Mouse (Mus musculus): Measurements from ENCODE around the gene Hfe2. TPM values are rescaled to one million over a fixed set of nuclear protein-coding genes. Genes with fewer than 3 reads are reported as not detected.

Gene Hfe2
- polyA plus RNA-seq, 1 experiment from 2014 or later, result 1.3 TPM

DNA sequence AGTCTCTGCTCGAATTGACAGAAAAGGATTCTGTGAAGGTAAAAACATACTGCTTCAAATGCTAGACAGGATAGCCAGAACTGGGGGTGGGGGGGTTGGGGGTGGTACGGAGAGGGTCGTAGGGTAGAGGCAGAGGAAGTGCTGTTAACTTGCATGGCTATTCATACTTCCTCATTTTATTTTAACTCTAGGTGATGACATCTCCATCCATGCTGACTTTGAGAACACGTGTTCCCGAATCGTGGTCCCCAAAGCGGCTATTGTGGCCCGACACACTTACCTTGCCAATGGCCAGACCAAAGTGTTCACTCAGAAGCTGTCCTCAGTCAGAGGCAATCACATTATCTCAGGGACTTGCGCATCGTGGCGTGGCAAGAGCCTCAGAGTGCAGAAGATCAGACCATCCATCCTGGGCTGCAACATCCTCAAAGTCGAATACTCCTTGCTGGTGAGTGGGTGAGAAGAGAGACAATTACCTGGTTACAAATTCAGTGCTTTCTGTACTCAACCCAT lies 34.5 kb downstream of the Hfe2 start:
- no peaks in the 10 kb centered on the region for H3K27me3 ChIP-seq
- H3K4me2 ChIP-seq, result peak overlapping the region; percentile 86
- peaks cover 24% of the 10 kb centered on the region for H3K36me3 ChIP-seq
- ATAC-seq (ENCODE audit: low read depth), result no peak
- peak overlapping the region; percentile 74 for H3K4me3 ChIP-seq (replicated peaks)
- 19% methylated on average over 12 of the region's 12 CpGs for WGBS (ENCODE audit: insufficient replicate concordance)
- peak overlapping the region; percentile 87 for H3K27ac ChIP-seq
- peaks cover 79% of the 10 kb centered on the region for H3K4me1 ChIP-seq (replicated peaks)
- no peak for DNase-seq
- no peaks in the 10 kb centered on the region for H3K9me3 ChIP-seq (replicated peaks)
- H3K9ac ChIP-seq, result peak overlapping the region; percentile 90

DNA sequence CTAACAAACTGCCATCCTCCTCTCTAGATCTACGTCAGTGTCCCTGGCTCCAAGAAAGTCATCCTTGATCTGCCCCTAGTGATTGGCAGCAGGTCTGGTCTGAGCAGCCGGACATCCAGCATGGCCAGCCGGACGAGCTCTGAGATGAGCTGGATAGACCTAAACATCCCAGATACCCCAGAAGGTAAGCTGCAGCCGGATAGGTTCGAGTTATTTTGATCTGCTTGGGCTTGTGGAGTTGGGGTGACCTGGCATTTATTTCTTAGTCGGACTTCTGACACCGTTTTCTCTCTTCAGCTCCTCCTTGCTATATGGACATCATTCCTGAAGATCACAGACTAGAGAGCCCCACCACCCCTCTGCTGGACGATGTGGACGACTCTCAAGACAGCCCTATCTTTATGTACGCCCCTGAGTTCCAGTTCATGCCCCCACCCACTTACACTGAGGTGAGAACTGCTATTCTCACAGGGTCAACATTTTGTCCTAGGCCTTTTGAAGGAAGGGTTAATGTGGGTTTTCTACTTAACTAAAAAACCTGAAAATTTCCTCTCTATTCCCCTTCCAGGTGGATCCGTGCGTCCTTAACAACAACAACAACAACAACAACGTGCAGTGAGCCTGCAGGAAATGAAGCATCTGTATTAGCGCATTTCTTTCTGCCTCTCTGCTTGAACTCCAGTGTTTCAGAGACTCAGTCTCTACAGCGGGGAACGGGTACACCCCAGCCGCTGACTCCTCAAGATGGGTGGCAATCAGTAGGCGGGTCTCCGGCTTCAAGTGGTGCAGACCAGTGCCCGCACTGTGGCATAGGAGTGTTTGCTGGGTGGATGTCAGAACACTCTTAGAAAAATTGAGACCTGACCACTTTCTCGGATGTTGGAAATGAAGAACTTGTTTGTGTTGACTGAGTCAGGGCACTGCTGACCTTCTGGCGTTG lies 35.2 kb downstream of the Hfe2 start:
- Histone ChIP-seq H3K27ac (peak overlapping the region; percentile 87), H3K4me2 (peak overlapping the region; percentile 86), H3K27me3 (no peaks in the 10 kb centered on the region), H3K36me3 (peaks cover 24% of the 10 kb centered on the region), H3K4me3 (replicated peaks) (peak overlapping the region; percentile 74), H3K9ac (peak overlapping the region; percentile 90), H3K9me3 (replicated peaks) (no peaks in the 10 kb centered on the region), H3K4me1 (replicated peaks) (peaks cover 80% of the 10 kb centered on the region)
- WGBS (ENCODE audit: insufficient replicate concordance), result 53% methylated on average over 23 of the region's 23 CpGs
- DNase-seq (no peak), ATAC-seq (ENCODE audit: low read depth) (no peak)

DNA sequence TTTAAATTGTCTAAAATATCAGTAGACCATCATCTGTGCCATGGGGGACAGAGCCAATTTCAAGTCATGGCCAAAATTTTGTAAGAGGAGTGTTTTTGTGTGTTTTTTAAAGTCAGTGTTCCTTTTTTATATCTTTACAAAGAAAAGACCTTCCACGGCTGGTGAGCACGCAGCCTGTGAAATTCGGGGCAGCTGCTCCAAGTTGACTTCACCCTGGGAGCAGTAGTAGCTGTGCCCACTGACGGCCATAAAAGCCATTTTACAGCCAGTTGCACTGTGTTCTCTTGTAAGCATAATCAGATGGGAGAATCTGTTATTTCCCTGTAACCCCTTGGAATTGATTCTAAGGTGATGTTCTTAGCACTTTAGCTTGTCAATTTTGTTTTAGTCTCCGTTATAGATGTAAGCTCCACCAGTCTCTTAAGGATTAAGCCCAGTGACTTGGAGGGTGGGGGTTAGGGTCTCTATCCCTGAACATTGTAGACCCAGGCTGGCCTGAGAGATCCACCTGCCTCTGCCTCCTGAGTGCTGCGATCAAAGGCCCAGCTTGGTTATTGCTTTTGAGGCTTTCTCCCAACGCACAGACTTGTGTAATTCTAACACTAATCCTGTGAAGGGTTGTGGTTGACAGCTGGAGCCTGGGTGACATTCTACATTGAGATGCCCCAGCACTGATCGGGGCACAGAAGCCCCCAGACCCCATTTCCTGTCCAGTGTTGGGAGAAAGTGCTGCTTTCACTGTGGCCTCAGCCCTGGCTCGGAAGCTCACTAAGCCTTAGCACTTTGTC lies 36.1 kb downstream of the Hfe2 start:
- Histone ChIP-seq H3K4me2 (peak overlapping the region; percentile 86), H3K4me1 (replicated peaks) (peaks cover 80% of the 10 kb centered on the region), H3K9me3 (replicated peaks) (no peaks in the 10 kb centered on the region), H3K27me3 (no peaks in the 10 kb centered on the region), H3K36me3 (peaks cover 24% of the 10 kb centered on the region), H3K9ac (peak overlapping the region; percentile 90), H3K27ac (peak overlapping the region; percentile 87), H3K4me3 (replicated peaks) (peak overlapping the region; percentile 74)
- DNase-seq, result no peak
- ATAC-seq (ENCODE audit: low read depth), result no peak
- 69% methylated on average over 9 of the region's 9 CpGs for WGBS (ENCODE audit: insufficient replicate concordance)

DNA sequence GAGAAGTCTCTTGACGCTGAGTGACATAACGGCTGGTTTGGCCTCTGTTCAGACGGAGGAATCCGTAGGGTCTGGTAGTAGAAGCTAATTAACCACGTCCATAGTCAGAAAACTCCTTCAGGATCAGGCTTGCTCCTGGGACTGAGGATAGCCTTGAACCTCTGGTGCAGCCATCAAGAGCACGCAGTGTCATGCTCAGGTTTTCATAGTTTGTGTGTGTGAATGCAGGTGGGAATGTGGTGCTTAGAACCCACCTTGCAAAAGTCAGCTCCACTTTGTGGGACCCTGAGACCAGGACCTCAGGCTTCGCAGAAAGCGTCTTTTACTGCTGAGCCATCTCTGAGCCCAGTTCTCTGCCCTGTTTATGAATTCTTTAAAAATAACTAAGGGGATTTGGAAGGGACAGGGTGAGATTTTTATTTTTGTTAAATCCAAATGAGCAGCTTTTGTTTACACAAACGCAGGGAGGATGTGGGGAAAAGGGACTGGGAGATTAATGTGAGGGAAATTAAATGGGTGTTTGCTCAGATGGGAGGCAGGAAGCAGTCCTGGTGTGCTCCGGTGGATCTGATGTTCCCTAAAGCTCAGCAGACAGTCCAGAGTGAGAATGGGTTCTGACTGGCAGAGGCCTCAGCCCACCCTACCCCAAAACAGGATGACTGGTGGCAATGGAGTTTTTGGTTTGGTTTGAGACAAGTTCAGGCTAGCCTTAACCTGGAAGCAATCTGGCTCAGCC lies 37.1 kb downstream of the Hfe2 start:
- ATAC-seq (ENCODE audit: low read depth), result no peak
- Histone ChIP-seq H3K4me1 (replicated peaks) (peaks cover 75% of the 10 kb centered on the region), H3K4me2 (peak overlapping the region; percentile 7; the same call in 1 of the 2 replicates), H3K9ac (0 out of 2 replicates have a peak overlapping the region, but pooled peaks have one; percentile 11), H3K4me3 (replicated peaks) (no peak overlapping the region), H3K9me3 (replicated peaks) (no peaks in the 10 kb centered on the region), H3K36me3 (peaks cover 24% of the 10 kb centered on the region), H3K27me3 (no peaks in the 10 kb centered on the region), H3K27ac (peak overlapping the region; percentile 51)
- 47% methylated on average over 10 of the region's 10 CpGs for WGBS (ENCODE audit: insufficient replicate concordance)
- DNase-seq, result no peak

DNA sequence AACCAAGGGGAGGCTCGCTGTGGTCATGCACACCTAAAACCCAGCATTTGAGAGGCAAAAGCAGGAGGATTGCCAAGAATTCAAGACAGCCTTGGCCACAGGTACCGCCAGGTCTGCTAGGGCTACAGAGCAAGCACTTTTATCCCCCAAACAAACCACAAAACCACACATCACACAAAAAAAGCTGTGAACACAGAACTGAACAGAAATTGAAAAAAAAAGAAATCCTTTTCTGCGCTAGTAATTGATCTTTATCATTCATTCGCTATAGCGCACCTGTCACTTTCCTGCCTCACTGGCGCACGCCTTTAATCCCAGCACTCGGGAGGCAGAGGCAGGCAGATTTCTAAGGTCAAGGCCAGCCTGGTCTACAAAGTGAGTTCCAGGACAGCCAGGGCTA lies 38.3 kb downstream of the Hfe2 start:
- Histone ChIP-seq H3K27me3 (no peaks in the 10 kb centered on the region), H3K9me3 (replicated peaks) (no peaks in the 10 kb centered on the region), H3K4me3 (replicated peaks) (no peak overlapping the region), H3K36me3 (peaks cover 24% of the 10 kb centered on the region), H3K4me2 (no peak overlapping the region), H3K9ac (no peak overlapping the region), H3K27ac (no peak overlapping the region), H3K4me1 (replicated peaks) (peaks cover 77% of the 10 kb centered on the region)
- 53% methylated on average over 8 of the region's 8 CpGs for WGBS (ENCODE audit: insufficient replicate concordance)
- ATAC-seq (ENCODE audit: low read depth) (no peak), DNase-seq (no peak)

DNA sequence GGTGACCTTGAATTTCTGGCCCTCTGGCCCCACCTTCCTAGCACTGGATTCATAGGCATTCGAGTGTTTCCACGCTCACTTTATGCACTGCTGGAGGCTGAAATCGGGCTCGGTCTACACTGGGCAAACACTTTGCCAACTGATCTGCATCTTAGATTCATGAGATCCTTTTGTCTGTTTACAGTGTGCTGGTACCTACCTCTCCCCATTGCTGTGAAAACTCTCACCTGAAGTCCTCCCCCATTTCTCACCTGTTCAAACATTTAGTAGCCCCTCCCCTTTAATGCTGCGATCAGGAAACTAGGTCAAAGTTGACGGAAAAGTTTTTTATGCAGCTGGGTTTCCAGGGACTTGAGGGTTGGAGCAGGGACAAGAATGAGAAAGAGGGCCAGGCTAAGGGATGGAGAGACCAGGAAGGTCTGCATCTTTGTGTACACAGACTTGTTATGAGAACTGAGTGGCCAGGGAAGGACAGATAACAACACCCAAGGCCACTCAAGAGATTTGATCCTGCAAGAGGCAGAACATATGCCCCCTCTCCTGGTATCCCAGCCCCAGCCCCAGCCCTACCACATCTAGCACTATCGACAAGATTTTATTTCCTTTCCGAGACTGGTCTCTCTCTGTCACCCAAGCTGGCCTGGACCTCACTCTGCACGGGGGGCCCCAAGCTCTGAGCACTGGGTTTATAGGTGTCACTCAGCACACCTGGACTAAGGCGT lies 39.1 kb downstream of the Hfe2 start:
- H3K36me3 ChIP-seq, result peaks cover 24% of the 10 kb centered on the region
- H3K4me3 ChIP-seq (replicated peaks), result no peak overlapping the region
- H3K27ac ChIP-seq, result peak overlapping the region; percentile 66
- WGBS (ENCODE audit: insufficient replicate concordance), result 36% methylated on average over 10 of the region's 10 CpGs
- peak overlapping the region; percentile 40 for H3K4me2 ChIP-seq
- peak; percentile 7; the same call in 1 of the 2 replicates for ATAC-seq (ENCODE audit: low read depth)
- peaks cover 75% of the 10 kb centered on the region for H3K4me1 ChIP-seq (replicated peaks)
- DNase-seq, result no peak
- H3K9ac ChIP-seq, result 0 out of 2 replicates have a peak overlapping the region, but pooled peaks have one; percentile 40
- H3K9me3 ChIP-seq (replicated peaks), result no peaks in the 10 kb centered on the region
- no peaks in the 10 kb centered on the region for H3K27me3 ChIP-seq

DNA sequence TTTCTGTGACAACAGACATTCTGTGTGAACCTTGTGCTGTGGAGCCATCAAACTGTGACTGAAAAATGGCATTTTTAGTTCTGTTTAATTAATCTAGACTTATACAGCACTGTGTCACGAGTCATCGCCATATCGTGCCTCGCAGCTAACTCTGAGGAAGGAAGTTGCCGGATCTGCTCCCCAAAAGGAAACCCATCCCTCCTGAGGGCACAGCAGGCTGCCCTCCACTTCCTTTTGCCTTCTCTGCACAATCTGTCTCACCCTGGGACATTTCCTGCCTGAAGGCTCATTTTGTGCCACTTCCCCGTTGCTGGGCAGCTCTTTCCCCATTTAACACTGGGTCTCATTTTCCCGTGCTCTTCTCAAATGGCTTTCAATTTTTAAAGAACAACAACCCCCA lies 39.7 kb downstream of the Hfe2 start:
- no peaks in the 10 kb centered on the region for H3K27me3 ChIP-seq
- H3K4me1 ChIP-seq (replicated peaks), result peaks cover 72% of the 10 kb centered on the region
- no peak overlapping the region for H3K4me3 ChIP-seq (replicated peaks)
- peak overlapping the region; percentile 40 for H3K4me2 ChIP-seq
- WGBS (ENCODE audit: insufficient replicate concordance), result 14% methylated on average over 7 of the region's 7 CpGs
- H3K36me3 ChIP-seq, result peaks cover 19% of the 10 kb centered on the region
- DNase-seq (no peak), ATAC-seq (ENCODE audit: low read depth) (peak; percentile 55; the same call in 1 of the 2 replicates)
- no peaks in the 10 kb centered on the region for H3K9me3 ChIP-seq (replicated peaks)
- peak overlapping the region; percentile 40 for H3K9ac ChIP-seq
- peak overlapping the region; percentile 66 for H3K27ac ChIP-seq

DNA sequence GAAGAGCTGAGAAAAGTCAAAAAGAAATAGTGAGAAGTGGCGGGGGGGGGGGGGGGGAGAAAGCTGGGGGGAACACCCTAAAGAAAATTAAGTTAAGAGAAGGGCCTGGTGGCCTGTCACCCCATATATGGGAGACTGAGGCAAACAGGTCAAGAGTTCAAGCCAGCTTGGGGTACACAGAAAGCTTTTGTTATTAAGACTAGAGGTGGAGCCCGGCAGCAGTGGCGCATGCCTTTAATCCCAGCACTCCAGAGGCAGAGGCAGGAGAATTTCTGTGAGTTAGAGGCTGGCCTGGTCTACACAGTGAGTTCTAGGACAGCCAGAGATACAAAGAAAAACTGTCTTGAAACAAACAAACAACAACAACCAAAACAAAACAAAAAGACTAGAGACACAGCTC lies 40.1 kb downstream of the Hfe2 start:
- H3K27ac ChIP-seq, result peak overlapping the region; percentile 66
- H3K36me3 ChIP-seq, result peaks cover 14% of the 10 kb centered on the region
- H3K9me3 ChIP-seq (replicated peaks), result no peaks in the 10 kb centered on the region
- 0 out of 2 replicates have a peak overlapping the region, but pooled peaks have one; percentile 40 for H3K9ac ChIP-seq
- WGBS (ENCODE audit: insufficient replicate concordance), result 53% methylated on average over 3 of the region's 3 CpGs
- H3K27me3 ChIP-seq, result no peaks in the 10 kb centered on the region
- no peak for ATAC-seq (ENCODE audit: low read depth)
- peaks cover 67% of the 10 kb centered on the region for H3K4me1 ChIP-seq (replicated peaks)
- peak overlapping the region; percentile 40 for H3K4me2 ChIP-seq
- DNase-seq, result no peak
- no peak overlapping the region for H3K4me3 ChIP-seq (replicated peaks)

DNA sequence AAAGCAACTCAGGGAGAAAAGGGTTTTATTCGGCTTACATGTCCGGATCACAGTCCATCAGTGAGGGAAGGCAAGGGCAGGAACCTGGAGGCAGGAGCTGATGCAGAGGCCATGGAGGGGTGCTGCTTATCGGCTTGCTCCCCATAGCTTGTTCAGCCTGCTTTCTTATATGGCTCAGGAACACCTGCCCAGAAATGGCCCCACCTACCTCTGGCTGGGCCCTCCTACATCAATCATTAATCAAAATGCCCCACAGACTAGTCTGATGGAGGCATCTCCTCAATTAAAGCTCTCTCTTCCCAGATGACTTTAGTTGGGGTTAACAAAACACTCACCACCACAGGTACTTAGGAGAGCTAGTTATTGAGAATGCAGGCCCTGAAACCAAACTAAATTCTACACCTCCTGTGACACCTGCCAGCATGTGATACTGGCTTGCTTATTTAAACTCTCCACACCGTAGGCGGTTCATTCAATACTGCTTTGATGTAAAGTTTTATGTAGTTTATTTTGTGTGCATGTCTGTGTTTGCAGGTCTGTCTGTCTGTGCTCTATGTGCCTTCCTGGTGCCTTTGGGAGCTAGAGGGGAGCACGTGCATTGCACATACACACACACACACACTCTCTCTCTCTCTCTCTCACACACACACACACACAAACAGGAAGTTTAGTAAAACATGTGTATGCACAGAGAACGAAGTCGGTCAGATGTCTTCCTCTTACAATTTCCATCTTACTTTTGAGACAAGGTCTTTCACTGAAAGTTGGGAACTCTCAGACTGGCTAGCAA lies 41.9 kb downstream of the Hfe2 start:
- no peak overlapping the region for H3K27ac ChIP-seq
- no peak for DNase-seq
- WGBS (ENCODE audit: insufficient replicate concordance), result 66% methylated on average over 8 of the region's 8 CpGs

DNA sequence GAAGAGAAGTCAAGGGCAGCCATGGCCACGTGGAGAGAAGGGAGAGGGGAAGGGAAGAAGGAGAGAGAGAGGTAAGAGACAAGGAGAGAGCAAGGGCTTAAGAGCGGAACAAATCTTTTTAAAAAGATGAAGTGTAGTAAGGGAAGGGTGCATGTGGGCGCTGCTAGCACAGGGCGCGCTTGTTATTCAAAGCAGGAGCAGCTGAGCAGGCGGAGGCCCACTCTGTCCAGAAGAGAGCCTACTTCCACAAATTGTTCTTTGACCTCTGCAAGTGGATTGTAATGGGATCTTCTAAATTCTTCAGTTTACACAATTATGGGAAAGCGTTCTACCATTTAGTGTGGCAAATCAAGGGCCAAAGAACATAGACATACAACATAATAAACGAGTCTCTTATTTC lies 43.6 kb downstream of the Hfe2 start:
- Histone ChIP-seq H3K4me3 (replicated peaks) (no peak overlapping the region), H3K4me1 (replicated peaks) (peaks cover 50% of the 10 kb centered on the region), H3K27ac (no peak overlapping the region), H3K27me3 (no peaks in the 10 kb centered on the region), H3K4me2 (no peak overlapping the region), H3K9ac (no peak overlapping the region), H3K9me3 (replicated peaks) (no peaks in the 10 kb centered on the region), H3K36me3 (no peaks in the 10 kb centered on the region)
- WGBS (ENCODE audit: insufficient replicate concordance), result 68% methylated on average over 8 of the region's 8 CpGs
- ATAC-seq (ENCODE audit: low read depth), result no peak
- no peak for DNase-seq

More for the DNA sequence above, 41.9 kb downstream of the Hfe2 start:
- Histone ChIP-seq H3K9me3 (replicated peaks) (no peaks in the 10 kb centered on the region), H3K4me1 (replicated peaks) (peaks cover 60% of the 10 kb centered on the region), H3K4me2 (no peak overlapping the region), H3K4me3 (replicated peaks) (no peak overlapping the region), H3K9ac (no peak overlapping the region), H3K36me3 (no peaks in the 10 kb centered on the region), H3K27me3 (no peaks in the 10 kb centered on the region)
- no peak for ATAC-seq (ENCODE audit: low read depth)

Measured in liver, embryonic 13.5 days (tissue).